Mouse (Mus musculus) kidney, adult 2 months (tissue): ENCODE data around the gene Gtf2h4. TPM values are rescaled to one million over a fixed set of nuclear protein-coding genes. Genes with fewer than 3 reads are reported as not detected.
A peak's percentile ranks its signal among the peaks of the same experiment; 100 is the strongest.

Source experiments
- DNase-seq: peaks from one replicate; pipeline ENCODE4 v3.0.0; 2021
- H3K27ac ChIP-seq: fragments of 200-500 bp; 2 replicates; pipeline ENCODE4 v1.5.1; 2012; ENCODE audit warnings: low read depth, low read length, control low read depth, inconsistent platforms; ENCODE audit not compliant: insufficient read depth
- H3K27me3 ChIP-seq: fragments of 200-500 bp; replicated peaks from 2 replicates; pipeline ENCODE4 v1.6.1; 2012; ENCODE audit warnings: mild to moderate bottlenecking, moderate library complexity, low read length, inconsistent platforms; ENCODE audit not compliant: control insufficient read depth, insufficient read depth
- H3K36me3 ChIP-seq: fragments of 200-500 bp; 2 replicates; pipeline ENCODE4 v1.6.1; 2012; ENCODE audit warnings: mild to moderate bottlenecking, moderate library complexity, low read length, inconsistent platforms; ENCODE audit not compliant: control insufficient read depth, insufficient read depth
- H3K4me1 ChIP-seq: fragments of 200-500 bp; 2 replicates; pipeline ENCODE4 v1.6.1; 2011; ENCODE audit warnings: low read length; ENCODE audit not compliant: control insufficient read depth, insufficient read depth
- H3K4me3 ChIP-seq: fragments of 200-500 bp; 2 replicates; pipeline ENCODE4 v1.5.1; 2011; ENCODE audit warnings: mild to moderate bottlenecking, low read depth, low read length, control low read depth; ENCODE audit not compliant: insufficient read depth
- CTCF ChIP-seq: fragments of 200-500 bp; conservative IDR thresholded peaks from 2 replicates; pipeline ENCODE4 v1.5.1; 2011; ENCODE audit warnings: low read depth, mild to moderate bottlenecking, control low read depth, low read length, moderate library complexity, mixed read lengths; ENCODE audit not compliant: insufficient read depth, insufficient read length
- POLR2A ChIP-seq: fragments of 200-500 bp; IDR thresholded peaks from one replicate; pipeline ENCODE4 v1.6.1; 2011; ENCODE audit warnings: low read depth, low read length, control low read depth
- WGBS: fragments of 180-500 bp; shearing (Covaris S2); methylation state at CpG from one replicate; pipeline ENCODE4 v1.1.7; 2018; 5-methylcytosine and 5-hydroxymethylcytosine counted together
- polyA plus RNA-seq: library from polyadenylated mRNA; depleted of rRNA; stranded (reverse); fragments of >200 nt; gene quantifications from 2 replicates; pipeline ENCODE4 v1.2.3, GENCODE M21; 2012

Gene Gtf2h4
- polyA plus RNA-seq, 1 experiment = 29.1 TPM

DNA sequence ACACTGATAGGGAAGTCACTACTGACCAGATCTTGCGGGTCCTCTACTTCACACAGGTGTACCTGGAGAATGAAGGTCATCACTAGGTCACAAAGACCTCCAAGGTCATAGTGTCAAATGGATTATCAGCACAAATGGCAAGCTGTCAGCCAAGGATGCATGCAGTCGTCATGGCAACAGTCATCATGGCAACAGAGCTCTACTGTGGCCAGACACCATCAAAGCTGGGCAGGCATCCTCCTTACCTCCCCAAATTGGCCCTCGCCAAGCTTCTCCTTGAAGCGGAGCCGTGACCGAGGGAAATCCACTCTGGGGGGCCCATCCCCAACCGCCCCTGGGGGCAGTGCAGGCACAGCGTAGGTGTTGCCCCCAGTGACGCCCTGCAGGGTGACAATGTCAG lies 11.5 kb upstream of the Gtf2h4 start:
- WGBS = 82% methylated on average over 9 of the region's 9 CpGs
- TF ChIP-seq POLR2A (no peak), CTCF (no peak)

DNA sequence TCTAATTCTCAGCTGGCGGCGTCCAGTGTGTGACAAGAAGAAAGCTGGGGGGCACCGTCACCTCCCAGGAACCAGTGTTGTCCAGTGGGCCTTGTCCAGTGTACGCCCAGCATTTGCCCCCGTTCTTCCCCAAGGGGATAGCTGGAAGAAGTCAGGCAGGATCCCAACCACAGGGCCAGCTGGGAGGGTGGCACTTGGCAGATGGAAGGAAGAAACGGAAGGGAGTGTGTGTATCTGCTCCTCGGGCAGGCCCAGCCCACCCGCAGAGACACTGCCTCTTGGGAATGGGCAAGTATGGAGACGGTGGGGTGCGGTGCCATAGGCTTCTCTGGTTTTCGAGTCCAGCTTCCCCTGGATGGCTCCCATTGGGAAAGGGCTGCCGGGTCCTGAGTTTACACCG lies 8.4 kb upstream of the Gtf2h4 start:
- no peaks in the 10 kb centered on the region for H3K4me1 ChIP-seq
- no peak overlapping the region for H3K27ac ChIP-seq
- DNase-seq = no peak
- WGBS = 86% methylated on average over 13 of the region's 13 CpGs
- TF ChIP-seq CTCF = no peak
- no peak for TF ChIP-seq POLR2A
- no peaks in the 10 kb centered on the region for H3K27me3 ChIP-seq
- H3K36me3 ChIP-seq = peaks cover 11% of the 10 kb centered on the region
- no peak overlapping the region for H3K4me3 ChIP-seq

More for the DNA sequence above, 11.5 kb upstream of the Gtf2h4 start:
- no peak for DNase-seq
- no peaks in the 10 kb centered on the region for H3K27me3 ChIP-seq
- no peaks in the 10 kb centered on the region for H3K4me1 ChIP-seq
- H3K27ac ChIP-seq = no peak overlapping the region
- H3K36me3 ChIP-seq = peaks cover 12% of the 10 kb centered on the region
- H3K4me3 ChIP-seq = no peak overlapping the region

DNA sequence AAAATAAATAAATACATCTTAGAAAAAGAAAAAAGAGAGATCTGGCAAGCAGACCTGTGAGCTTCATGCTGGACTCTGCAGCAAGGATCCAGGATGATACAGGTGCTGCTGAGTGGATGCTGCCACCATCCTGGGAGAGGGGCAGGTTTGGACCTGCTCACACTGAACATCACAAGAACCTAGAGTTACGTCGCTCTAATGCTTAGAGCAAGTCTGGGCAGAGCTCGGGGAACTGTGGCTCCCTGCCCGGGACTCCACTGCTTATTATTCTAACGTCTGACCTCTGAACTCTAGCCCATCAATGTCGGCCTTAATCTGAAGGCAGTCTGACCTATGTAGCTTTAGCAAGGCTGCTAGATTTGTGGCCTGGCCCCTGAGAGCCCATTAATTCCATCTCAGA lies 7.1 kb upstream of the Gtf2h4 start:
- DNase-seq = peak; percentile 23
- H3K4me1 ChIP-seq = no peaks in the 10 kb centered on the region
- H3K27ac ChIP-seq = no peak overlapping the region
- H3K4me3 ChIP-seq = no peak overlapping the region
- WGBS = 29% methylated on average over 6 of the region's 6 CpGs
- no peaks in the 10 kb centered on the region for H3K27me3 ChIP-seq
- H3K36me3 ChIP-seq = peaks cover 6% of the 10 kb centered on the region
- TF ChIP-seq CTCF = no peak
- no peak for TF ChIP-seq POLR2A

GRCm38 (mm10) chr17:35672527-35672926 lies 1.0 kb downstream of the Gtf2h4 start:
- Histone ChIP-seq H3K27me3 (no peaks in the 10 kb centered on the region), H3K4me1 (no peaks in the 10 kb centered on the region; the same call in 1 of the 2 replicates), H3K27ac (no peak overlapping the region), H3K4me3 (no peak overlapping the region), H3K36me3 (no peaks in the 10 kb centered on the region)
- no peak for DNase-seq
- 83% methylated on average over 6 of the region's 6 CpGs for WGBS
- TF ChIP-seq CTCF (no peak), POLR2A (no peak)

DNA sequence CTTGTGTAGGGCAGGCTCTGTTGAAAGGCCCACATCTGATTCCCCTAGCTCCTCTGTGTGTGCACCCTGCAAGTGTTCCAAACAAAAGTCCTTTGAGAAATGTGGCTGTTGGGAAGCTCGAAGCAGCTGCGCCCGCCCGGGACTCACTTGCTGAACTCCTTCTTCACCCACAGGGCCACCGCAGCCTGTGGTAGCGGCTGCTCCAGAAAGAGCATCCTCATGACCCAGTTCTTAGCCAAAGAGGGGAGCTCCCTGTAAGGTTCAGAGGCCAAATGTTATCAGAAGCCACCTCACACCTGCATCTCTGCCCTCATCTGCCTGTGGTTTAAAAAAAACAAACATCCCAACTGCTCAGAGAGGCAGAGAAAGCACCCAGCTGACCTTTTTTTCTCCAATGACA lies 1.7 kb downstream of the Gtf2h4 start:
- WGBS = 94% methylated on average over 6 of the region's 6 CpGs
- DNase-seq = no peak
- H3K27me3 ChIP-seq = no peaks in the 10 kb centered on the region
- TF ChIP-seq CTCF (no peak), POLR2A (no peak)
- no peaks in the 10 kb centered on the region; the same call in 1 of the 2 replicates for H3K4me1 ChIP-seq
- no peak overlapping the region for H3K4me3 ChIP-seq
- H3K27ac ChIP-seq = no peak overlapping the region
- no peaks in the 10 kb centered on the region for H3K36me3 ChIP-seq

DNA sequence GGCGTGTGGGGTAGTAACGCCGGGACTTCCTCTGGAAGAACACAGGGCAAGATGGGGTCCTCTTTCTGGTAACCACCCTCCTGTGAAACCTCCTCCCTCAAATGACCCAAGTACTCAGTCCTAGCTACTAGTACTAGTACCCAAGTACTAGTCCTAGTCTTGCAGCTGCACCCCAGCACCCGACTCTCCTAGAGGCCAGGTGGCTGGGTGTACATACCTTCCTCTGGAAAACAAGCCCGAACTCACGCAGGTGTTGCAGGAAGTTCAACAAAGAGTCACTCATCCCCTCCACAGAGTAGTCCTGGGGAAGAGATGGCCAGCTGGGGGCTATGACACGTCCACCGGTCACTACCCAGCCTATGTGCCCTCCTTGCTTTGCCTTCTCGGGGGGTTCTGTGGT lies 3.8 kb downstream of the Gtf2h4 start:
- TF ChIP-seq POLR2A (no peak), CTCF (no peak)
- Histone ChIP-seq H3K4me1 (no peaks in the 10 kb centered on the region; the same call in 1 of the 2 replicates), H3K27me3 (no peaks in the 10 kb centered on the region), H3K36me3 (no peaks in the 10 kb centered on the region), H3K4me3 (no peak overlapping the region), H3K27ac (no peak overlapping the region)
- DNase-seq = no peak
- WGBS = 91% methylated on average over 9 of the region's 9 CpGs

GRCm38 (mm10) chr17:35667334-35668065 lies 6.0 kb downstream of the Gtf2h4 start, which contains the start of gene Vars2:
TSS of gene Vars2 (minus strand) at chr17:35667592.
- Histone ChIP-seq H3K27me3 (no peaks in the 10 kb centered on the region), H3K27ac (peak within 1 kb of the TSS; percentile 51), H3K36me3 (no peaks in the 10 kb centered on the region), H3K4me3 (peak within 1 kb of the TSS; percentile 81), H3K4me1 (no peaks in the 10 kb centered on the region)
- peak; percentile 98 for DNase-seq
- WGBS = under 1% methylated on average over 61 of the region's 61 CpGs
- TF ChIP-seq POLR2A (peak; percentile 77), CTCF (no peak)
